Mouse (Mus musculus): ENCODE measurements at regions not wholly inside any gene's neighbourhood (a gene's known extent, or its start where the extent isn't known, plus 50 kb on each side); places are given as distances from the start of the nearest gene placed in this dataset.
A peak's percentile ranks its signal among the peaks of the same experiment; 100 is the strongest.

GRCm38 (mm10) chr3:137029546-137029945 lies 311.3 kb upstream of the Emcn start:
- DNase-seq (ENCODE audit: low spot score) (no peak), ATAC-seq (ENCODE audit: low FRiP score) (no peak)
- no peak overlapping the region for H3K4me2 ChIP-seq (replicated peaks; ENCODE audit: low read depth, low read length)
- H3K27me3 ChIP-seq (ENCODE audit: control insufficient read depth, insufficient read depth, low read length) = no peaks in the 10 kb centered on the region
- no peak overlapping the region for H3K27ac ChIP-seq (ENCODE audit: low read depth, low read length)
- H3K4me3 ChIP-seq (ENCODE audit: low read depth, low read length) = no peak overlapping the region
- H3K36me3 ChIP-seq (ENCODE audit: control insufficient read depth, insufficient read depth, low read length) = no peaks in the 10 kb centered on the region
- H3K4me1 ChIP-seq (replicated peaks; ENCODE audit: control insufficient read depth, insufficient read depth, low read length) = no peaks in the 10 kb centered on the region
- no peaks in the 10 kb centered on the region for H3K9me3 ChIP-seq (ENCODE audit: control insufficient read depth, low read length)
- no peak overlapping the region for H3K9ac ChIP-seq (ENCODE audit: low read depth, low read length)
- WGBS = 84% methylated on average over 2 of the region's 2 CpGs

GRCm38 (mm10) chr3:137032802-137033201 lies 308.1 kb upstream of the Emcn start:
- no peak overlapping the region for H3K4me2 ChIP-seq (replicated peaks; ENCODE audit: low read depth, low read length)
- H3K27ac ChIP-seq (ENCODE audit: low read depth, low read length) = no peak overlapping the region
- H3K36me3 ChIP-seq (ENCODE audit: control insufficient read depth, insufficient read depth, low read length) = no peaks in the 10 kb centered on the region
- no peaks in the 10 kb centered on the region for H3K4me1 ChIP-seq (replicated peaks; ENCODE audit: control insufficient read depth, insufficient read depth, low read length)
- no peak for DNase-seq (ENCODE audit: low spot score)
- no peak overlapping the region for H3K4me3 ChIP-seq (ENCODE audit: low read depth, low read length)
- H3K9me3 ChIP-seq (ENCODE audit: control insufficient read depth, low read length) = no peaks in the 10 kb centered on the region
- no peak overlapping the region for H3K9ac ChIP-seq (ENCODE audit: low read depth, low read length)
- WGBS = 83% methylated on average over 2 of the region's 2 CpGs
- no peak for ATAC-seq (ENCODE audit: low FRiP score)
- no peaks in the 10 kb centered on the region for H3K27me3 ChIP-seq (ENCODE audit: control insufficient read depth, insufficient read depth, low read length)

- Histone ChIP-seq H3K9me3 (ENCODE audit: control insufficient read depth, low read length) (no peaks in the 10 kb centered on the region), H3K36me3 (ENCODE audit: control insufficient read depth, insufficient read depth, low read length) (no peaks in the 10 kb centered on the region), H3K4me2 (replicated peaks; ENCODE audit: low read depth, low read length) (no peak overlapping the region), H3K27me3 (ENCODE audit: control insufficient read depth, insufficient read depth, low read length) (no peaks in the 10 kb centered on the region), H3K27ac (ENCODE audit: low read depth, low read length) (no peak overlapping the region), H3K4me1 (replicated peaks; ENCODE audit: control insufficient read depth, insufficient read depth, low read length) (no peaks in the 10 kb centered on the region), H3K9ac (ENCODE audit: low read depth, low read length) (no peak overlapping the region), H3K4me3 (ENCODE audit: low read depth, low read length) (no peak overlapping the region)
- no peak for ATAC-seq (ENCODE audit: low FRiP score)
- WGBS = 87% methylated on average over 8 of the region's 8 CpGs
- no peak for DNase-seq (ENCODE audit: low spot score)
Measured at GRCm38 (mm10) chr3:137039638-137040037, 301.2 kb upstream of the Emcn start.

GRCm38 (mm10) chr3:137056544-137057224 lies 284.2 kb upstream of the Emcn start:
- Histone ChIP-seq H3K4me3 (ENCODE audit: low read depth, low read length) (no peak overlapping the region), H3K36me3 (ENCODE audit: control insufficient read depth, insufficient read depth, low read length) (no peaks in the 10 kb centered on the region), H3K27ac (ENCODE audit: low read depth, low read length) (no peak overlapping the region), H3K27me3 (ENCODE audit: control insufficient read depth, insufficient read depth, low read length) (no peaks in the 10 kb centered on the region), H3K4me1 (replicated peaks; ENCODE audit: control insufficient read depth, insufficient read depth, low read length) (no peaks in the 10 kb centered on the region), H3K9me3 (ENCODE audit: control insufficient read depth, low read length) (no peaks in the 10 kb centered on the region), H3K9ac (ENCODE audit: low read depth, low read length) (no peak overlapping the region), H3K4me2 (replicated peaks; ENCODE audit: low read depth, low read length) (no peak overlapping the region)
- WGBS = 86% methylated on average over 6 of the region's 6 CpGs
- no peak for DNase-seq (ENCODE audit: low spot score)
- ATAC-seq (ENCODE audit: low FRiP score) = peak; percentile 17; the same call in 1 of the 2 replicates

- Histone ChIP-seq H3K4me2 (replicated peaks; ENCODE audit: low read depth, low read length) (no peak overlapping the region), H3K4me1 (replicated peaks; ENCODE audit: control insufficient read depth, insufficient read depth, low read length) (no peaks in the 10 kb centered on the region), H3K9me3 (ENCODE audit: control insufficient read depth, low read length) (no peaks in the 10 kb centered on the region), H3K9ac (ENCODE audit: low read depth, low read length) (no peak overlapping the region), H3K4me3 (ENCODE audit: low read depth, low read length) (no peak overlapping the region), H3K27me3 (ENCODE audit: control insufficient read depth, insufficient read depth, low read length) (no peaks in the 10 kb centered on the region), H3K27ac (ENCODE audit: low read depth, low read length) (no peak overlapping the region), H3K36me3 (ENCODE audit: control insufficient read depth, insufficient read depth, low read length) (no peaks in the 10 kb centered on the region)
- 47% methylated on average over 6 of the region's 6 CpGs for WGBS
- peak; percentile 73 for ATAC-seq (ENCODE audit: low FRiP score)
- DNase-seq (ENCODE audit: low spot score) = peak; percentile 18
Measured at GRCm38 (mm10) chr3:137057225-137057910, 283.5 kb upstream of the Emcn start.

GRCm38 (mm10) chr3:137057911-137058260 lies 283.0 kb upstream of the Emcn start:
- H3K36me3 ChIP-seq (ENCODE audit: control insufficient read depth, insufficient read depth, low read length) = no peaks in the 10 kb centered on the region
- 81% methylated on average over 4 of the region's 4 CpGs for WGBS
- no peaks in the 10 kb centered on the region for H3K9me3 ChIP-seq (ENCODE audit: control insufficient read depth, low read length)
- ATAC-seq (ENCODE audit: low FRiP score) (no peak; the same call in 1 of the 2 replicates), DNase-seq (ENCODE audit: low spot score) (no peak)
- H3K27ac ChIP-seq (ENCODE audit: low read depth, low read length) = no peak overlapping the region
- no peaks in the 10 kb centered on the region for H3K27me3 ChIP-seq (ENCODE audit: control insufficient read depth, insufficient read depth, low read length)
- H3K4me1 ChIP-seq (replicated peaks; ENCODE audit: control insufficient read depth, insufficient read depth, low read length) = no peaks in the 10 kb centered on the region
- no peak overlapping the region for H3K9ac ChIP-seq (ENCODE audit: low read depth, low read length)
- H3K4me3 ChIP-seq (ENCODE audit: low read depth, low read length) = no peak overlapping the region
- H3K4me2 ChIP-seq (replicated peaks; ENCODE audit: low read depth, low read length) = no peak overlapping the region

GRCm38 (mm10) chr3:137062067-137062466 lies 278.8 kb upstream of the Emcn start:
- Histone ChIP-seq H3K4me3 (ENCODE audit: low read depth, low read length) (no peak overlapping the region), H3K9me3 (ENCODE audit: control insufficient read depth, low read length) (no peaks in the 10 kb centered on the region), H3K27ac (ENCODE audit: low read depth, low read length) (no peak overlapping the region), H3K4me1 (replicated peaks; ENCODE audit: control insufficient read depth, insufficient read depth, low read length) (no peaks in the 10 kb centered on the region), H3K27me3 (ENCODE audit: control insufficient read depth, insufficient read depth, low read length) (no peaks in the 10 kb centered on the region), H3K9ac (ENCODE audit: low read depth, low read length) (no peak overlapping the region), H3K4me2 (replicated peaks; ENCODE audit: low read depth, low read length) (no peak overlapping the region), H3K36me3 (ENCODE audit: control insufficient read depth, insufficient read depth, low read length) (no peaks in the 10 kb centered on the region)
- 84% methylated on average over 2 of the region's 2 CpGs for WGBS
- ATAC-seq (ENCODE audit: low FRiP score) = no peak
- DNase-seq (ENCODE audit: low spot score) = no peak

GRCm38 (mm10) chr3:137067336-137067735 lies 273.5 kb upstream of the Emcn start:
- no peaks in the 10 kb centered on the region for H3K36me3 ChIP-seq (ENCODE audit: control insufficient read depth, insufficient read depth, low read length)
- no peak overlapping the region for H3K9ac ChIP-seq (ENCODE audit: low read depth, low read length)
- no peaks in the 10 kb centered on the region for H3K27me3 ChIP-seq (ENCODE audit: control insufficient read depth, insufficient read depth, low read length)
- WGBS = 81% methylated on average over 1 of the region's 1 CpGs
- ATAC-seq (ENCODE audit: low FRiP score) (no peak), DNase-seq (ENCODE audit: low spot score) (no peak)
- no peaks in the 10 kb centered on the region for H3K9me3 ChIP-seq (ENCODE audit: control insufficient read depth, low read length)
- no peak overlapping the region for H3K4me3 ChIP-seq (ENCODE audit: low read depth, low read length)
- no peak overlapping the region for H3K4me2 ChIP-seq (replicated peaks; ENCODE audit: low read depth, low read length)
- H3K27ac ChIP-seq (ENCODE audit: low read depth, low read length) = no peak overlapping the region
- no peaks in the 10 kb centered on the region for H3K4me1 ChIP-seq (replicated peaks; ENCODE audit: control insufficient read depth, insufficient read depth, low read length)

GRCm38 (mm10) chr3:137069334-137069733 lies 271.5 kb upstream of the Emcn start:
- Histone ChIP-seq H3K9me3 (ENCODE audit: control insufficient read depth, low read length) (no peaks in the 10 kb centered on the region), H3K27ac (ENCODE audit: low read depth, low read length) (no peak overlapping the region), H3K4me3 (ENCODE audit: low read depth, low read length) (no peak overlapping the region), H3K9ac (ENCODE audit: low read depth, low read length) (no peak overlapping the region), H3K27me3 (ENCODE audit: control insufficient read depth, insufficient read depth, low read length) (no peaks in the 10 kb centered on the region), H3K4me2 (replicated peaks; ENCODE audit: low read depth, low read length) (no peak overlapping the region), H3K4me1 (replicated peaks; ENCODE audit: control insufficient read depth, insufficient read depth, low read length) (no peaks in the 10 kb centered on the region), H3K36me3 (ENCODE audit: control insufficient read depth, insufficient read depth, low read length) (no peaks in the 10 kb centered on the region)
- no peak for ATAC-seq (ENCODE audit: low FRiP score)
- 93% methylated on average over 3 of the region's 3 CpGs for WGBS
- DNase-seq (ENCODE audit: low spot score) = no peak
